In the genomic region with DNA sequence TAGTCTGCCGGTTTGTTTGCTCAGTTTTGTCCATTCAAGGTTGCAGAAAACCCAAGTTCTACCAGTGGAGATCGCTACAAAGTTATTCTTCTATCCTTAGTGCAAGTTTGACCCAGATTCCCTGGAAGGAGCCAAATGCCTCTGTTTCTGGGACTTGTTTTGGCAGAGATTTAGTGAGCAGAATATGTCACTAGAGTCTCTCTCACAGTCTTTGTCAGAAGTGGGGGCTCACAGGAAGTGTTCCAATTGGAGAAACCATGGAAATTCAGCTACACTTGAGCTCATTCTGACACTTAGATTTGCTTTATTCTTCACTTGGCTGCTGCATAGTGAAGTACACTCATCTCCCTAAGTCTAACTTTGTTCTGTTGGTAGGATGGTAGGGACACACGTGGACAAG, we compare ENCODE assay signal across 24 mouse cellular contexts. TPM values are rescaled to one million over a fixed set of nuclear protein-coding genes. Genes with fewer than 3 reads are reported as not detected.
DNase-seq lines count a peak whose midpoint lies in the region; ATAC-seq and TF ChIP-seq lines count a peak whose summit lies in the region.
"Had no signal": no experiment of that assay in that cellular context is flagged by ENCODE, and none has a peak within 500 bp of the region (broad histone marks: within the 10 kb centered on the region; RNA-seq: fewer than 3 reads in every experiment).

No protein-coding gene starts in this region.

- ATAC-seq in frontal cortex, adult (ENCODE audit: low TSS enrichment), result peak; percentile 82
- ATAC-seq: forebrain, embryonic 14.5 days; hindbrain, embryonic 16.5 days; inflammation-experienced regulatory T-cells, adult 6 months; intestine, embryonic 16.5 days; Patski had no signal

- peaks cover 34% of the 10 kb centered on the region for H3K4me1 ChIP-seq in limb, embryonic 10.5 days
- H3K4me1 ChIP-seq: hindbrain, embryonic 12.5 days had no signal

- no peaks in the 10 kb centered on the region for H3K27me3 ChIP-seq in limb, embryonic 10.5 days (ENCODE audit: low read depth, poor library complexity, severe bottlenecking)
- H3K27me3 ChIP-seq: CH12.LX; embryonic facial prominence, embryonic 12.5 days; embryonic facial prominence, embryonic 15.5 days; hindbrain, embryonic 12.5 days; Patski had no signal

- no peak overlapping the region for H3K4me3 ChIP-seq in layer of hippocampus, adult 2 months
- no peak overlapping the region for H3K4me3 ChIP-seq in limb, embryonic 10.5 days
- H3K4me3 ChIP-seq: embryonic facial prominence, embryonic 12.5 days; embryonic facial prominence, embryonic 15.5 days; hindbrain, embryonic 12.5 days had no signal

- H3K27ac ChIP-seq in layer of hippocampus, adult 2 months, result peak overlapping the region; percentile 75
- peak overlapping the region; percentile 79; the same call in 1 of the 2 replicates for H3K27ac ChIP-seq in limb, embryonic 10.5 days
- H3K27ac ChIP-seq: embryonic facial prominence, embryonic 15.5 days; hindbrain, embryonic 12.5 days had no signal

- peaks cover 4% of the 10 kb centered on the region; the same call in 1 of the 2 replicates for H3K36me3 ChIP-seq in limb, embryonic 10.5 days
- H3K36me3 ChIP-seq: embryonic facial prominence, embryonic 12.5 days; embryonic facial prominence, embryonic 15.5 days; hindbrain, embryonic 12.5 days had no signal

- H3K9me3 ChIP-seq in limb, embryonic 10.5 days (replicated peaks), result no peaks in the 10 kb centered on the region
- H3K9me3 ChIP-seq: embryonic facial prominence, embryonic 12.5 days; embryonic facial prominence, embryonic 15.5 days; G1E; hindbrain, embryonic 12.5 days had no signal

- TF ChIP-seq CTCF in layer of hippocampus, adult 2 months (conservative IDR thresholded peaks at IDR 0.05), result no peak

- 92% methylated on average over 3 of the region's 3 CpGs for WGBS in limb, embryonic 10.5 days

- DNase-seq in frontal cortex, postnatal 14 days (ENCODE audit: low spot score in 2 of 2), result no peak
- DNase-seq in layer of hippocampus, adult 2 months (ENCODE audit: low spot score in 2 of 2), result no peak
- DNase-seq in layer of hippocampus, adult 11-12 months (ENCODE audit: low spot score), result no peak
- peak; percentile 43 for DNase-seq in brain, adult 2 months (ENCODE audit: low read depth, low spot score)
- DNase-seq in limb, embryonic 10.5 days (ENCODE audit: low spot score), result no peak
- no peak for DNase-seq in liver
- no peak for DNase-seq in cerebellum, adult 9-11 months
- DNase-seq: adrenal gland, postnatal 14 days; B cell, adult 2 months; cerebellum, adult 11-12 months; cerebellum, adult 8-10 months; cerebellum, postnatal 14 days; gastrocnemius, postnatal 25 days had no signal

RNA-seq across cellular contexts. Expression of a gene that starts 35.6 kb away (rescaled TPM):
- total RNA-seq in layer of hippocampus, adult 2 months (2021), result 10 to 100 TPM in 1 of 2 experiments, 1 to 10 TPM in 1; 8.9 to 10.1 TPM
- polyA plus RNA-seq in limb, embryonic 10.5 days (2016; fragmentation: Nextera tagmentation; extraction: Ambion mirVana), result 12.1 and 12.7 TPM in 2 replicates
